Mouse (Mus musculus) T-helper 17 cell (primary cell): Measurements from ENCODE around the gene Lrtm2.
"Not testable (repeated sequence)": the region's sequence is repeated elsewhere in the genome, so short reads cannot be mapped to it uniquely, and the experiment has no call there.

Experiments
- in situ Hi-C, 2 experiments: fragments of 300-600 bp; cut with MboI, MseI; formaldehyde crosslinking; loops; 1 replicate in 1 of 2; 2 replicates in 1 of 2; pipeline ENCODE4 v1.15.1; 2025; ENCODE audit warnings: high pct_unique_total_duplicates in 2 of 2

The Lrtm2 gene

DNA sequence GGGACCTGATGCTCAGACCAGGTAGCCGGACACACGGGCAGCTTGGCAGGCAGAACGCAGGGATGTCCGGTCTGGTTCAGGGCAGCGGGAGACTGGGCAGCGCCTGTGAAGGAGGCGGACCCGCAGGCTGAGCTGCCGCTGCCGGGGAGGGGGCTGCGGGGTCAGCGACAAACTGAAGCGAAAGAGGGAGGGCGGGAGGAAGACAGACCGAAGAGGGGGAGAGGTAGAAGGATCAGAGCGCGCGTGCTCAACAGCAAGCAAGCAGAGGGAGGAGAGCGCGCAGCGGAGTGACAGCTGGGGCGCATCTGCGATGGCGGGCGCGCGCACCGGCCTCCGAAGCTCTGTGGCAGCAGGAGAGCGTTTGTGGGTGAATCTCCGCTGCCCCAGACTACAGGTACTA is at the start of gene Lrtm2:
TSS of gene Lrtm2 (minus strand) at position 261 of the 400 bp plus-strand sequence.
- in situ Hi-C loops: no loop called here

DNA sequence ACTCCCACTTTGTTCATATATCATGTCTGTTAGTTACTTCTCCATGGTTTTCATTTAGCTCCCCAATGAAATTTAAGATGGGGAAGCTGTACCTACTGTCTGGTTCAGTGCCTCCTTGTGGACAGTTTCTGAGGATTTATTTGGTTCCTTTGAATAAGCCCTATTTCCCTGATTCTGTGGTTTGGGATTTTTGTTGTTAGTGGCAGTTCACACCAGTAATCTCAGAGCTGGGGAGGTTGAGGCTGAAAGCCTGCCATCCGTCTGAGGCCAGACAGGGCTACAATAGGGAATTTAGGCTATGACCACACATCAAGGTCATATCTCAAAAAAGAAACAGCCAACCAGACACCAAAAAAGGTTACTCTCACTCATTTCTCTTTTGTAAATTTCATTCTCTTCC is 48.1 kb upstream of the Lrtm2 start:
- in situ Hi-C loops: loop anchor here (25.0 kb wide), 1 partner anchor 1491 kb away; no protein-coding TSS in a partner anchor

DNA sequence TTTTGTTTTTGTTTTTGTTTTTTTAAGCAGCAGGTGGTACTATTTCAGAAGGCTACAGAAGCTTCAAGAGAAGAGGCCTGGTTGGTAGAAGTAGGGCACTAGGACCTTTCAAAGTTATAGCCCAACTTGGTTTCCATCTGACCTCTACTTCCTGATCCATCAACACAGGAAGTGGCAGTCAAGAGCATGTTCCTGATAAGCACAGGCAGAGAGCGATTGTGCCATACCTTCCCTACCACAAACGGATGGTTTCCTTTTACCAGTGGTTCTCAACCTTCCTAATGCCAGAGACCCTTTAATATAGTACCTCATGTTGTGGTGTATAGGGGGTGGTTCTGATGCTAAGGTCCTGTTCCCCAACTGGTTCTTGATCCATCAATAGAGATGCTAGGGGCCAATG is 47.0 kb upstream of the Lrtm2 start:
- in situ Hi-C loops: loop anchor here (25.0 kb wide), 1 partner anchor 1490 kb away; no protein-coding TSS in a partner anchor

DNA sequence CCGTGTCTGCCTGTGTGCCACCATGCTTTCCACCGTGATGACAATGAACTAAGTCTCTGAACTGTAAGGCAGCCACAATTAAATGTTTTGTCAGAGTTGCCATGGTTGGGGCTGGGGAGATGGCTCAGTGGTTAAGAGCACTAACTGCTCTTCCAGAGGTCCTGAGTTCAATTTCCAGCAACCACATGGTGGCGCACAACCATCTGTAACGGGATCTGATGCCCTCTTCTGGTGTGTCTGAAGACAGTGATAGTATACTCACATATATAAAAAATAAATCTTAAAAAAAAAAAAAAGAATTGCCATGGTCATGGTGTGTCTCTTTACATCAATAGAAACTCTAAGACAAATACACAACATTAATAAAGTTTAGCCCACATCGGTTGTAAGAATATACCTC is 44.5 kb upstream of the Lrtm2 start:
- in situ Hi-C loops: loop anchor here (25.0 kb wide), 1 partner anchor 1488 kb away; no protein-coding TSS in a partner anchor

DNA sequence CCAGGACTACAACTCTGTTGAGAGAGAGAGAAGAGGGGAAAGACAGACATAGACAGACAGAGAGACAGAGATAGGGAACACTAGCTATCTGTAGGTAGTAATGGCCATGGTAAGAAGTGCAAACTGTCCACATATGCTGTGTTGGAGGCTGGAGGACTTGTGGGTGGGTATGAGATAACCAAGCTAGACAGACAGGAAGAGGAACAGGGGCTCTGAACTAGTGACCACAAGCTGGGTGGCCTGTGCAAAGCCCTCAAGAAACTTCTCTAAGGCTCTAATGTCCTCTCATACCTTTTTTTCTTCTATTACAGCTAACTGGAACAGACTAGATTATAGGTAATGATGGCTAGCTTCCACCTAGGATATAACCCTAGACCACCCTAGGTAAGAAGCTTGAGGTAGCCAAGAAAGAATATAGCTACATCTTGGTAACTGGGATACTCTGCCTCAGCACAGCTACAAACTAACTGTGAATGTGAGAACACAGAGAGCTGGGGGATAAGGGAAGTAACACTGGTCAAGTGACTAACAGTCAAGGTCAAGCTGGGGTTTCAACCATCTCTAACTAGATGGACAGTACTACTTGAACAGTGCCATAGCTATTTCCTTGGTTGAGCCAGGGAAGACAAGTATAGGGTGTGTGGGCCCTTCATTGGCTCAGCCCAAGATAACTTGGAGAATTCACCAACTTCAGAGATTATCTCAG is 42.6 kb upstream of the Lrtm2 start:
- in situ Hi-C loops: no loop called here

DNA sequence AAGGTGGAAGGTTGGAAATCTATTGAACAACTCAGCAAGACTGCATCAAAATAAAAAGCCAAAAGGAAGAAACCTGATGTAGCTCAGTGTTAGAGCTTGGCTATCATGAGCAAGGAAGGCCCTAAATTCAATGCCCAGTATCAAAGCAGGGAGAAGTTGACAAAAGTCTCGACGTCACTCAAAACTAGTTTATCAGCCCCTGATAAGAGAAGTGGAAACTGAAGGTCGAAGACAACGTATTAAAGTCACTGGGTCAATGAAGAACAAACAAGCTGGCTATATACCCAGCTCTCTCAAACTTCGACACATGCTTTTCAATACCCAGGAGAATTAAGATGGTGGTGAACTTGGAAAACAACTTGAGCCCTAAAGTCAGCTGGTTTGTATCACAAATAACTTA is 41.7 kb upstream of the Lrtm2 start:
- in situ Hi-C loops: no loop called here

DNA sequence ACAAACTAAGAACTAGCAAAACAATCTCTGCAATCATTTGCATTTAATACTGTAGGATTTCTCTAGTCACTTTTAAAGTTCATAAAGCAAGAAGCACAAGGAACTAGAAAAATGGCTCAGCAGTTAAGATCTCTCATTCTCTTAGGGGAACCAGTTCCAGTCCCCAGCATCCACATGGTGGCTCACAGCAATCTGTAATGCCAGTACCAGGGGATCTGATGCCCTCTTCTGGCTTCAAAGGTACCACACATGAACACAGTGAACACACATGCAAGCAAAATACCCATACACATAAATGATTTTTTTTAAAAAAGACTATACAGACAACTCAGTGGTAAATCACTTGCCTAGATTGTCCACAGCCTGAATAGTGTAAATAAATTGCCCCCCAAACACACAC is 41.1 kb upstream of the Lrtm2 start:
- in situ Hi-C loops: no loop called here

DNA sequence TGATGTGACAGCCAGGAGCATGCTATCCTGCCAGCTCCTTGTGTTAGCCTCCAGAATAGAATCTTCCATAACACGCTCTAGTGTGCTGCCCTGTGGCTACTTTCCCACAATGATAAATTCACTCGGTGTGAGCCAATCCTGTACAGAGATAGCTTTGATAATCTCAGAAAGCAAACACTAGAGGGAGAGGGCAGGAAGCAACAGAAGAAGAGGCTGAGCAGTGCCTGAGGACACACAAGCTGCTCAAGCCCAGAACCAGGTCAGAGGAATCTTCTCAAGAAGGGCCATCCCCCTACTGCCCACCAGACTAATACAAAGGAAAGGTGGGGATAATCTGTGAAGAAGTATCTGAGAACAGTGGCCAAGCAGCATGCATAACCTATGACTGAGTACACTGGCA is 36.8 kb upstream of the Lrtm2 start:
- in situ Hi-C loops: loop anchor here in 1 of 2 experiments (5.0 kb wide), 1 partner anchor 1120 kb away; no protein-coding TSS in a partner anchor

DNA sequence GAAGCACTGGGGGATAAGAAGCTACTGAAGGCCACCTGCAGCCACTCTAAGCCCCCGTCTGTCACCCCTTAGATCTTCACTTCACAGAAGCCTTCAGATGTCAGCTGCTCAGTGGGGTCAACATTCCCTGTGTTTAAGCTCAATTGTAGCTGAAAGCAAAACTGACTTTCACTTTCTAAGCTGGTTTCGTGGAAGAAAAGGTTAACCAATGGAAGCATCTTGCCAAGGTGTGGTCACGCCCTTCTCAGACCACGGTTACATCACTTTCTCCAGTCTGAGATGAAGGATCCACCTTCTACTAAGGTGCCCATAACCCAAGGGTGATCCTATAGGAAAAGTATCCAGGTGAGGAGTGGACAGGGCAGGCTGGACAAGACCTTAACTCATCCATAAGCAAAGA is 36.2 kb upstream of the Lrtm2 start:
- in situ Hi-C loops: loop anchor here in 1 of 2 experiments (5.0 kb wide), 1 partner anchor 1121 kb away; no protein-coding TSS in a partner anchor

DNA sequence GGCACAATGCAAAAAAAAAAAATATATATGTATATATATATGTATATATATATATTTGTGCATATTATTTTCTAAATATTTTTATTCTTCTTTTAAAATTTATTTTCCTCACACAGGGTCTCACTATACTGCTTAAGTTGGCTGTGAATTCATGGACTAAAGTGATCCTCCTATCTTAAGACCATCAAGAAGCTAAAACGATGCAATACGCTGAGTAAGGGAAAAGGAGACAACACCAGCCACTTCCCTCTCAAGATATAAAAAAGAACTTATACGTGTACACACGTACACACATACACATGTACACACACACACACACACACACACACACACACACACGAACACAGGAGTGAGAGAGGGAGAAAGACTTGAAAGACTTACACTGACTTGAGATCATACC is 33.0 kb upstream of the Lrtm2 start:
- in situ Hi-C loops: no loop called here

DNA sequence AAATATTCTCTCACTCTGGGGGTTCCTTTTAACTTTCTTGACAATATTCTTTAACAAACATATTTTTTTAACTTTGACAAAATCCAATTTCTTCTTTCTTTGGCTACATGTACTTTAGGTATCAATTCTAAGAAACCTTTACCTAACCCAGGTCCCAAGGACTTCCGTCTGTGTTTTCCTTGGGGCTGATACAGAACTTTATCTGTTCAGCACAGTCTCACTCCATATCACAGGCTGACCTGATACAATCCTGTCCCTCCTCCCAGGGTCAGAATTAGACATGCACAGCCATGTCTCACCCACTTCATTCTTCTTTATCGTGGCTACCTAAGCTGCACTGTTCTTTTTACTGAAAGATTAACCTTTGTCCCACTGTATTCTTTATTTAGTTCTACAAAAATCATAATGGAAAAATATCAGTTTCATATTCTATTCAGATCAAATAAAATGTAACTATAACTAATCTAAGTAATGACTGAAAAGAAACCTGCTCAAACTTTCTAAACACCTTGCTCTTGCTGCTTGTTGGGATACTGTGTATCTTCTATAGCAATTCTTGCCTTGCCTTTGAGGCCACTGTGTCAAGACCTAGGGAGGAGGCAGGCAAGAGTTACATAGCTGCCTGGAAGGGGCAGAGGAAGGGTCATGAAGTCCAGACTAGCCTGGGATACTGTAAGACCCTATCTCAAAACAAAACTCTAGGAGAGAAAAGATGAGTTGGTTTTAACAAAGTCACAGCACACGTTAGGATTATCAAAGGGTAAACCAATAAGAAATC is 30.5 kb upstream of the Lrtm2 start:
- in situ Hi-C loops: no loop called here

DNA sequence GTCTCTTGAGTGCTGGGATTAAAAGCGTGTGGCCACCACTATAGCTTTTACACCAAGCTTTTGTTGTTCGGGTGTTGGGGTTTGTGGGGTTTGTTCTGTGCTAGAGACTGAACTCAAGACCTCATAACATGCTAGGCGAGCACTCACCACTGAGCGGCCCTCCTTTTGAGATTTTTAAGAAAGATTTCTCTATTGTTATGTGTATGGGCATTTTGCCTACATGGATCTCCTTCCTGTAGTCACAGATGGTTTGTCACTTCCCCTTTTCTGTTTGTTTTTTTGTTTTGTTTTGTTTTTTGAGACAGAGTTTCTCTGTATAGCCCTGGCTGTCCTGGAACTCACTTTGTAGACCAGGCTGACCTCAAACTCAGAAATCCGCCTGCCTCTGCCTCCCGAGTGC is 29.7 kb upstream of the Lrtm2 start:
- in situ Hi-C loops: not testable (repeated sequence)

DNA sequence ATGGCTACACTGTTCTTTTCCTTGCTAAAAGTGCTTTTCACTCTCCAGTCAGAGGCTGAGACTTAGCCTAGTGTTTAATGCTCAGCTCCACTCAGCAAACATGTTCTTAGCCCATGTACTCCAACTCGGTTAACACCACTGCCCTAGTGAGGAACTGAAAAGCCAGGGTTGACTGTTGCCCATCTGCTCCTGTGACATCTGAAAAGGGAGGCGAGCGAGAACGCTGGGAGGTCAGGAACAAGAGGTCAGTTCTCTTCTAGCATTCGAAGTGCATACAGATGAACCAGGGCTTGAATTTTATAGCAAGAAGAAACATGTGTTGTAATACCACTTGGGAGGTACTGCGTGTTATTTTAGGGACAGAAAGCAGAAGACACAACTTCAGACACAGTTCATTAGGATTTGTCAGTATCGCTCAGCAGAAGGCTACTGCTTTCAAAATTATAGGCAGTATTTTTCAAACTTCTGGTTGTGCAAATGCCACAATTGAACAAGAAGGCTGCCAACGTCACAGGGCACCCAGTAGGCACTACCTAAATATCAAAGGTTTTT is 27.5 kb upstream of the Lrtm2 start:
- in situ Hi-C loops: no loop called here

DNA sequence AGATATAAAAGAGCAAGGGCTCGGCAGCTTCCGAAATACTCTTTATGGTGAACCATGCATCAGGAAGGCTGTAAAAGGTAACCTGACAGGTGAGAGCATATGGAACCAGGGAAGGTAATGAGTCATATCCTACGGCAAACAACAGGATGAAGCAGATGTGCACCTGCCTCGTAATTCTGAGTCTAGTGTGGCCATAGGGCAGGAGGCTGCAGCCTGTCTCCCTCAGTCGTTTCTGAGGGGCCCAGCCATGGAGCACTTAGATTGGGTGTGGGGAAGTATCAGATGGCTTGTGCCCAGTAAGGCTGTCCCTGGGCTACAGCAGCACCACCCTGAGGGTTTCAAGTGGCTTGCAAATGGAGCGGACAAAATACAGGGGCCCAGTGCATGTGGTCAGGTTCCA is 21.9 kb upstream of the Lrtm2 start:
- in situ Hi-C loops: loop anchor here in 1 of 2 experiments (5.0 kb wide), 1 partner anchor 90 kb away; no protein-coding TSS in a partner anchor

DNA sequence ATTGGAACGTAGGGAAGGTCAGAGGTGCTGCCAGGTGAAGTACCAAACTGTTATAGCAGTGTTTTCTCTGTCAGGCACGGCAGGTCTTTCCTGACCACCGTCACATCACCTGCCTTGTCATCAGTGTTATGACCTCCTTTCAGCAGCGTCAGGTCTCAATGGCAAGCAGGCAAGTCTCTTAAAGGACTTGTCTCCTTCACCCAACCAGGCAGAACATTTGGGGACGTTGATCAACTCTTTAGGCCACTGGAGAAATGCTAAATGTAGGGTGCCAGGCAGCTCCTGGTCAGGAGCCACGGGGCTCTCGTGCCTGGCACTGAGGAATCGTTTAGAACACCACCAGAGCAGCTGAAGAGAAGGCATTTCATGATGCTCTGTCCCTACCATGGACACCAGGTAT is 21.1 kb upstream of the Lrtm2 start:
- in situ Hi-C loops: loop anchor here in 1 of 2 experiments (5.0 kb wide), 1 partner anchor 91 kb away; no protein-coding TSS in a partner anchor

DNA sequence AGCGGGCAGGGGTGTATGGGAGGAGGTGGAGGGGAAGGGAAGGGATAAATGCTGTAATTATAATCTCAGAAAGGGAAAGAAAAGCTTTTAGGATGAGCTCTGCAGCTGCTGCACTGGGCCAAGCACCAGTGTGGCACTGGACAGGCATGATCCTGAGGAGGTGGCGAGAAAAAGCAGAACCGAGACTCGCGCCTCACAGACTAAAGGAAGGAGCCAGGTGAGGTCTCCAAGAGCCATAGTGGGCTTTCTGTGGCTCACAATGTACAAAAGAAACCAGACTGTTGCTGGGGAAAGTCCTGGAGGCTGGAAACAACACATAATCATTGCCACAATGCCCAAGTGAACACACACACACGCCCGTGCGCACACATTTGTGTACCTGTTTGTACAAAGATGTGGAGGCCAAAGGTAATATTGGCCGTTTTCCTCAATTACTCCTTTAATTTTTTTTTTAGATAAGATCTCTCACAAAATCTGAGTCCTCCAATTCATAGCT is 20.2 kb upstream of the Lrtm2 start:
- in situ Hi-C loops: loop anchor here in 1 of 2 experiments (5.0 kb wide), 1 partner anchor 92 kb away; no protein-coding TSS in a partner anchor

DNA sequence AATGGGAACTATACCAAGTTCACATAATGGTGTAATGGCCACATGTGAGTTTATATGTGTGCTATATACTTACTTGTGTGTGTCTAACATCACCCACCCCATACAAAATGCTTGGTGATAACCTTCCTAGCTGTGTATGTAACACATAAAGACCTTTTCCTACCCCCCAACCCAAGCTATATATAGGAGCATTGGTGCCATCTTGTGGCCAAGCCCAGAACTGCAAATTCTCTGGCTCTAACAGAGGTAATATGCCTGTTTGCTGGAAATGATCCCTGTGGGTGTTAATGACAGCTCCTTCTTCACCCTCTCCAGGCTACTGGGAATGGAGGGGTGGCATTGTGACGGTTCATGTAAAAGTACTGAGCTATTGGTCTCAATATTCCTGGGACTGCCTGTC is 17.7 kb upstream of the Lrtm2 start:
- in situ Hi-C loops: loop anchor here in 1 of 2 experiments (5.0 kb wide), 1 partner anchor 126 kb away; no protein-coding TSS in a partner anchor

DNA sequence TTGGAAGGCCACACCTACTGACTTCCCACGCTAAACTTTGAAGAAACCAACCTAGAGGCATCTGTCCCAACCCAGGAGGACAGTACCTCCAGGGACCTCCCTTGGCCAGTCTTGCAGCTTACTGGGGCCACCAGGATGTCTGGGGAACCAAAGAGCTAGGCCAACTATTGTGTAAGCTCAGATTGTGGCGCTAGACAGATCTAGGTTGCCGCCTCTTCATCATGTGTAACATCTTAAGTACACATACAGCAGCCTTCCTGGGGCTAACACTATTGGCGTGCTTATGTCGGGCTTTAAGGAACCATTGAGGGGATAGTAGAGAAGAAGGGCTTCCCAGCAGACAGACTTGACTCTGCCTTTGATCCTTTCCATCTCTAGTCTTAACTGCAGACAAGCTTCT is 17.2 kb upstream of the Lrtm2 start:
- in situ Hi-C loops: loop anchor here in 1 of 2 experiments (5.0 kb wide), 1 partner anchor 126 kb away; no protein-coding TSS in a partner anchor

DNA sequence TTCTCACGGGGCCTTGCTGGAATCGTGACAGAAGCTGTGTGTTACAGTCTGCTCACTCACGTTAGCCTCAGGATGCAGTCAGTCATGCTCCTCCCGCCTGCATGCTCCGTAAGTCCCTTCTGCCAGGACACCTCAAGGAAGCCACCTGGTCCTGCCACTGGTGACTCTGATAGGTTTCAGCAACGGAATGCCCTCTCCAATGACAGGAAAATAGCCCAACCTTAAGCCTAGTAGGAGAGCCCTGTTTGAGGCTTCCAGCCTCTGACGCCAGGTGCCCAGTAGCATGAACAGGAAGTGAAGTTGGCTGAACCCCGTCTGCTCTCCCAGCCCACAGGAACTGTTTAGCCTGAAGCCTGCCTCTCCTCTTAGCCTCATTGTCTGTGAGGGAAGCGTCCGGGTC is 15.7 kb upstream of the Lrtm2 start:
- in situ Hi-C loops: loop anchor here in 1 of 2 experiments (5.0 kb wide), 1 partner anchor 124 kb away; no protein-coding TSS in a partner anchor

DNA sequence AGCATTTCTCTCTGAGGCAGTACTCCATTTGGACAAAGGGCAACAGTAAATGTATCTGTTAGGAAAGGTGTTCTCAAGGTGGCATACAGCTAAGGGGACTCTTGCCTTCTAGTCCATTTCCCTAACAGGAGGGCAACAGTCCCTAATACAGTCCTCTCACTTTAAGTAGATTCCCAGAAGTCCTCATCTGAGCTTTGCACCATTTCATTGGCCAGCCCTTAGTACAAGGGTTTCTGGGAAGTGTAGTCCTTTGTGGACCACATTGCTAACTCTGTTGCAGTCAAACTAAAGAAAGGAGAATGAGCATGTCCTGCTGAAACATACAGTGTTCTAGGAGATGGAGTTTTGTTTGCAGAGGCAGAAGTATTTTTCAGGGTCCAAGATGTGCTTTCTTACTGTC is 10.8 kb upstream of the Lrtm2 start:
- in situ Hi-C loops: loop anchor here in 1 of 2 experiments (5.0 kb wide), 1 partner anchor 114 kb away; no protein-coding TSS in a partner anchor

DNA sequence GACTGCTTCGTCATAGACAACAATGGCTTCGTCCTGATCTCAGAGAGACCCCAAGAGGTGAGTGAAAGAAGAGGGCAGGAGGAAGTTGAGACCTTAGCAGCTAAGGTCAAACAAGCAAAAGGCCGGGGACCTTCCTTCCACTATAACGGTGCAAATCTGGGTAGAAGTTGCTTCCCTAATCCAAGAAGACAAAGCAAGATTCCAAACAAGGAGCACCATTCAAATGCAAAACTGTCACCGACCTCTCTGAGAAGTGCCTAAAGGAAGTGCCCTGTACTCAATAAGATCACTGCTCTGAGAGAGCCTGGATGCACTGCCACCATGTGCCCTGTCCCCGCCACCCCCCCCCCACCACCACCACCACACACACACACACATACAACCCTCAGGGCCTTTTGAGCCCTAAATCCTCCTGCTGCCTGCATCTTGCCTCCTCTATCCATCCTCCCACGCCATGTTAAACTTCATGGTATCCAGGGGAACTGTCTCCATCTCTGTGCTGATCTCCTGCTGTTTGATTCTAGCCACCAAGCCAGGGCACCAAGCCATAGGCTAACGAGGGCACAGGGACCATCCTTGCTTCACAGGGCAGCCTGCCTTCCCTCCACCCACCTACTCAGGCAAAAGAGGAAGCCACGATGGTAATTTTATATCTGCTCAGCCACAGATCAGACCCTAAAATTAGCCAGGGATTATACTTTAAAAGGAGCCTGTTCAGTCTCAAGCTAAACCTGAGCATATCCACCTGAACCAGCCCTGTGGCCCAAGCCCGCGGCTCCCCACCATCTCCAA is 7.8 kb upstream of the Lrtm2 start:
- in situ Hi-C loops: no loop called here
